Mouse (Mus musculus) lung, embryonic 16.5 days (tissue): ENCODE measurements around the gene Acp4. TPM values are rescaled to one million over a fixed set of nuclear protein-coding genes. Genes with fewer than 3 reads are reported as not detected.

Experiments
- ATAC-seq: fragments of 200-750 bp; cut with Nextera tagmentation; 2 replicates; pipeline ENCODE4 v1.8.0; 2017; ENCODE audit warnings: low read depth, mild to moderate bottlenecking, moderate library complexity
- H3K27ac ChIP-seq: fragments of 300-500 bp; sonication (generic); 2 replicates; pipeline ENCODE4 v1.5.1; 2014; ENCODE audit warnings: mild to moderate bottlenecking, control low read depth, low read length
- H3K27me3 ChIP-seq: fragments of 300-500 bp; sonication (generic); 2 replicates; pipeline ENCODE4 v1.6.1; 2014; ENCODE audit warnings: low read depth, low read length, mixed read lengths; ENCODE audit not compliant: control insufficient read depth, insufficient read depth
- H3K36me3 ChIP-seq: fragments of 300-500 bp; sonication (generic); 2 replicates; pipeline ENCODE4 v1.6.1; 2014; ENCODE audit warnings: low read length; ENCODE audit not compliant: control insufficient read depth, insufficient read depth
- H3K4me1 ChIP-seq: fragments of 300-500 bp; sonication (generic); replicated peaks from 2 replicates; pipeline ENCODE4 v1.6.1; 2014; ENCODE audit warnings: low read length, mixed read lengths; ENCODE audit not compliant: control insufficient read depth, insufficient read depth
- H3K4me2 ChIP-seq: fragments of 300-500 bp; sonication (generic); 2 replicates; pipeline ENCODE4 v1.6.1; 2014; ENCODE audit warnings: low read depth, low read length, control low read depth
- H3K4me3 ChIP-seq: fragments of 300-500 bp; sonication (generic); 2 replicates; pipeline ENCODE4 v1.5.1; 2014; ENCODE audit warnings: mild to moderate bottlenecking, low read length, control low read depth
- H3K9ac ChIP-seq: fragments of 300-500 bp; sonication (generic); 2 replicates; pipeline ENCODE4 v1.6.1; 2014; ENCODE audit warnings: low read length, control low read depth
- H3K9me3 ChIP-seq: fragments of 300-500 bp; sonication (generic); 2 replicates; pipeline ENCODE4 v1.6.1; 2016; ENCODE audit warnings: low read length; ENCODE audit not compliant: control insufficient read depth
- WGBS: fragments of 180-500 bp; shearing (Covaris S2); extraction: QIAGEN DNeasy Blood & Tissue Kit; methylation state at CpG from one replicate; pipeline ENCODE4 v1.1.7; 2014; 5-methylcytosine and 5-hydroxymethylcytosine counted together
- polyA plus RNA-seq: library from polyadenylated mRNA; unstranded; fragments of >200 nt; fragmentation: Nextera tagmentation; extraction: Ambion mirVana; gene quantifications from 2 replicates; pipeline ENCODE4 v1.2.1, GENCODE M21; 2015

The Acp4 gene
- polyA plus RNA-seq, 1 experiment from 2014 or later: not detected

- no peak overlapping the region for H3K4me3 ChIP-seq
- peaks cover 4% of the 10 kb centered on the region; the same call in 1 of the 2 replicates for H3K27me3 ChIP-seq
- H3K36me3 ChIP-seq: no peaks in the 10 kb centered on the region
- H3K4me1 ChIP-seq: no peaks in the 10 kb centered on the region
- H3K9ac ChIP-seq: no peak overlapping the region
- no peaks in the 10 kb centered on the region for H3K9me3 ChIP-seq
- no peak overlapping the region for H3K4me2 ChIP-seq
- WGBS: 88% methylated on average over 6 of the region's 7 CpGs
- no peak overlapping the region for H3K27ac ChIP-seq
- no peak for ATAC-seq
Measured at GRCm38 (mm10) chr7:44272546-44272945, 15.4 kb upstream of the Acp4 start.

GRCm38 (mm10) chr7:44271309-44271708 is 14.1 kb upstream of the Acp4 start:
- WGBS: 61% methylated on average over 2 of the region's 2 CpGs
- peaks cover 4% of the 10 kb centered on the region; the same call in 1 of the 2 replicates for H3K27me3 ChIP-seq
- no peak overlapping the region for H3K4me2 ChIP-seq
- H3K4me3 ChIP-seq: no peak overlapping the region
- ATAC-seq: no peak
- H3K36me3 ChIP-seq: no peaks in the 10 kb centered on the region
- no peaks in the 10 kb centered on the region for H3K4me1 ChIP-seq
- H3K9me3 ChIP-seq: no peaks in the 10 kb centered on the region
- no peak overlapping the region for H3K27ac ChIP-seq
- no peak overlapping the region for H3K9ac ChIP-seq

GRCm38 (mm10) chr7:44269397-44269796 is 12.2 kb upstream of the Acp4 start:
- H3K27me3 ChIP-seq: 0 out of 2 replicates have a peak, but pooled peaks cover 2% of the 10 kb centered on the region

GRCm38 (mm10) chr7:44268117-44268516 is 10.9 kb upstream of the Acp4 start:
- Histone ChIP-seq H3K4me2 (no peak overlapping the region), H3K27ac (no peak overlapping the region), H3K4me1 (no peaks in the 10 kb centered on the region), H3K9ac (no peak overlapping the region), H3K4me3 (no peak overlapping the region), H3K27me3 (no peaks in the 10 kb centered on the region), H3K36me3 (no peaks in the 10 kb centered on the region), H3K9me3 (no peaks in the 10 kb centered on the region)
- WGBS: 74% methylated on average over 11 of the region's 11 CpGs
- no peak for ATAC-seq

More at GRCm38 (mm10) chr7:44269397-44269796, 12.2 kb upstream of the Acp4 start:
- WGBS: 88% methylated on average over 2 of the region's 2 CpGs
- no peak overlapping the region for H3K4me2 ChIP-seq
- no peak overlapping the region for H3K4me3 ChIP-seq
- H3K36me3 ChIP-seq: no peaks in the 10 kb centered on the region
- H3K9ac ChIP-seq: no peak overlapping the region
- no peak overlapping the region for H3K27ac ChIP-seq
- H3K9me3 ChIP-seq: no peaks in the 10 kb centered on the region
- no peaks in the 10 kb centered on the region for H3K4me1 ChIP-seq
- ATAC-seq: no peak

- no peaks in the 10 kb centered on the region; the same call in 1 of the 2 replicates for H3K27me3 ChIP-seq
- no peaks in the 10 kb centered on the region for H3K4me1 ChIP-seq
- H3K36me3 ChIP-seq: no peaks in the 10 kb centered on the region
- H3K9ac ChIP-seq: no peak overlapping the region
- 2% methylated on average over 34 of the region's 34 CpGs for WGBS
- no peaks in the 10 kb centered on the region for H3K9me3 ChIP-seq
- peak overlapping the region; percentile 37 for H3K4me2 ChIP-seq
- 0 out of 2 replicates have a peak overlapping the region, but pooled peaks have one; percentile 2 for H3K4me3 ChIP-seq
- ATAC-seq: peak; percentile 92
- H3K27ac ChIP-seq: no peak overlapping the region
Measured at GRCm38 (mm10) chr7:44262791-44263643, 5.8 kb upstream of the Acp4 start.

GRCm38 (mm10) chr7:44261147-44261546 is 4.0 kb upstream of the Acp4 start, which contains the start of gene Gm15517:
Gene Gm15517, plus strand, starts transcription at chr7:44261447.
- Histone ChIP-seq H3K9ac (no peak within 1 kb of the TSS), H3K27me3 (no peaks in the 10 kb centered on the region; the same call in 1 of the 2 replicates), H3K36me3 (no peaks in the 10 kb centered on the region), H3K4me3 (no peak within 1 kb of the TSS), H3K9me3 (no peaks in the 10 kb centered on the region), H3K4me1 (no peaks in the 10 kb centered on the region), H3K27ac (no peak within 1 kb of the TSS), H3K4me2 (no peak within 1 kb of the TSS)
- WGBS: 36% methylated on average over 5 of the region's 5 CpGs
- no peak for ATAC-seq

- no peak overlapping the region for H3K9ac ChIP-seq
- WGBS: 74% methylated on average over 6 of the region's 6 CpGs
- H3K27ac ChIP-seq: no peak overlapping the region
- no peak overlapping the region for H3K4me3 ChIP-seq
- no peaks in the 10 kb centered on the region; the same call in 1 of the 2 replicates for H3K27me3 ChIP-seq
- no peak for ATAC-seq
- no peaks in the 10 kb centered on the region for H3K36me3 ChIP-seq
- no peak overlapping the region for H3K4me2 ChIP-seq
- H3K4me1 ChIP-seq: no peaks in the 10 kb centered on the region
- H3K9me3 ChIP-seq: no peaks in the 10 kb centered on the region
Measured at GRCm38 (mm10) chr7:44260410-44260809, 3.2 kb upstream of the Acp4 start.

GRCm38 (mm10) chr7:44254930-44255329 is 2.2 kb downstream of the Acp4 start:
- no peak overlapping the region for H3K27ac ChIP-seq
- no peak overlapping the region for H3K4me2 ChIP-seq
- H3K4me1 ChIP-seq: no peaks in the 10 kb centered on the region
- ATAC-seq: no peak
- H3K36me3 ChIP-seq: peaks cover 18% of the 10 kb centered on the region
- 61% methylated on average over 6 of the region's 6 CpGs for WGBS
- H3K9ac ChIP-seq: no peak overlapping the region
- H3K4me3 ChIP-seq: no peak overlapping the region
- H3K27me3 ChIP-seq: no peaks in the 10 kb centered on the region
- no peaks in the 10 kb centered on the region for H3K9me3 ChIP-seq

GRCm38 (mm10) chr7:44253023-44253616 is 4.1 kb downstream of the Acp4 start:
- Histone ChIP-seq H3K36me3 (peaks cover 28% of the 10 kb centered on the region), H3K9me3 (no peaks in the 10 kb centered on the region), H3K27me3 (no peaks in the 10 kb centered on the region), H3K4me2 (no peak overlapping the region), H3K4me3 (no peak overlapping the region), H3K4me1 (peaks cover under 1% of the 10 kb centered on the region; the same call in 1 of the 2 replicates), H3K27ac (no peak overlapping the region), H3K9ac (no peak overlapping the region)
- ATAC-seq: no peak
- whole genome bisulfite sequencing: 63% methylated on average over 15 of the region's 15 CpGs
